Mouse (Mus musculus) adrenal gland, adult 8-10 months (tissue): ENCODE measurements around the gene 2010106E10Rik. TPM values are rescaled to one million over a fixed set of nuclear protein-coding genes. Genes with fewer than 3 reads are reported as not detected.

Experiments
- DNase-seq: peaks from one replicate; pipeline ENCODE4 v3.0.0; 2022
- total RNA-seq, 4 experiments: library from RNA; stranded (reverse); gene quantifications; 2 replicates each; pipeline ENCODE4 v1.2.4; 2022

2010106E10Rik gene
- not detected for total RNA-seq

DNA sequence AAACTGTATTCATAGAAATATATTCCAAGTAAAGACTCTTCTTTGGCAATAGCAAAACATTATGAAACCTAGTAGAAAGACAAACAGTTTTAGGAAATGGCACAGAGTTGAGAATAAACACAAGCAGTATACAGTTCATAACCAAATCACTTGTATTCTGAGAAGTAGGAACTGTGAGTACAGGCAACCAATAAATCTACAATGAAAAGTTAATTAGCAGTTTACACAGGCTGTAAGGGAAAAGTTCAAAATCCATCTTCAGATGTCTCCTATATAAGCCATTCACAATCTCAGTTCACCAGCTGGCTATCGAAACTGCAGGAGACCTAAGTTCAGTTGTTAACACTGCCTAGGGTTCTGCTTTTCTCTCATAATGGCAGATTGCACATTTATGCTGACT, at the start of gene 2010106E10Rik:
2010106E10Rik (plus strand) TSS at position 301 of the 400 bp plus-strand sequence.
- no peak for DNase-seq

- DNase-seq = no peak
Measured at GRCm38 (mm10) chrX:112505651-112506050, 10.6 kb downstream of the 2010106E10Rik start.

DNA sequence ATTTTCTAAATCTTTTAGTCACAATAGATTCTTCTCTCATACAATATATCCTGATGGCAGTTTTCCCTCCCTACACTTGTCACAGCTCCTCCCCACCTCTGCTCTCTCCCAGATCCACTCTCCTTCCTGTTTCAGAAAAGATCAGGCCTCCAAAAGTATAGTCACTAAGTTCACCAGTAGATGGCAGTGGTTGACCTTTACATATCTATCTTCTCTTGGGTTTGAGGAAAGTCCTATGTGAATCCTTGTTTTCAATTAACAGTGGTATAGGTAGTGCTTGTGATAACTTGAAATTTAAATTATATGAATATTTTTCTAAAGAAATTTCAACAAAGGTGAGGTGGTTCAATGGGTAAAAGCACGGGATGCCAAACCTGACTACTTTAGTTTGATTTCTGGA, 29.7 kb downstream of the 2010106E10Rik start:
- DNase-seq = no peak

DNA sequence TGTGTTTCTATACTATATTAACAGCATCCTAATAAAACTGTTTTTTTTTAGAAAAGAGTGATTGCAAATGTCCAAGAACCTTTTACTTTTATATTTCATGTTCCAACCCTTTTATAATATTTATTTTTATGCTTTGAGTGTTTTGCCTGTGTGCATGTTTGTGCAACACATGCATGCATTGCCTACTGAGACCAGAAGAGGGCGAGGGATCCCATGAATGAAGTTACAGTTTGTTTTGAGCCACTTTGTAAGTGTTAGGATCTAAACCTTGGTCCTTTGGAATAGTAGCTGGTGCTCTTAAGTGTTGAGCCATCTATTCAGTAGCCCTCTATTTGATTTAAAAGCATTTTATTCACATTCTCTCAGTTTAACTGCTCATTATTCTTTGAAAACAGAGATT, 48.0 kb downstream of the 2010106E10Rik start:
- DNase-seq = no peak

GRCm38 (mm10) chrX:112567716-112568115, 72.6 kb downstream of the 2010106E10Rik start:
- no peak for DNase-seq

DNA sequence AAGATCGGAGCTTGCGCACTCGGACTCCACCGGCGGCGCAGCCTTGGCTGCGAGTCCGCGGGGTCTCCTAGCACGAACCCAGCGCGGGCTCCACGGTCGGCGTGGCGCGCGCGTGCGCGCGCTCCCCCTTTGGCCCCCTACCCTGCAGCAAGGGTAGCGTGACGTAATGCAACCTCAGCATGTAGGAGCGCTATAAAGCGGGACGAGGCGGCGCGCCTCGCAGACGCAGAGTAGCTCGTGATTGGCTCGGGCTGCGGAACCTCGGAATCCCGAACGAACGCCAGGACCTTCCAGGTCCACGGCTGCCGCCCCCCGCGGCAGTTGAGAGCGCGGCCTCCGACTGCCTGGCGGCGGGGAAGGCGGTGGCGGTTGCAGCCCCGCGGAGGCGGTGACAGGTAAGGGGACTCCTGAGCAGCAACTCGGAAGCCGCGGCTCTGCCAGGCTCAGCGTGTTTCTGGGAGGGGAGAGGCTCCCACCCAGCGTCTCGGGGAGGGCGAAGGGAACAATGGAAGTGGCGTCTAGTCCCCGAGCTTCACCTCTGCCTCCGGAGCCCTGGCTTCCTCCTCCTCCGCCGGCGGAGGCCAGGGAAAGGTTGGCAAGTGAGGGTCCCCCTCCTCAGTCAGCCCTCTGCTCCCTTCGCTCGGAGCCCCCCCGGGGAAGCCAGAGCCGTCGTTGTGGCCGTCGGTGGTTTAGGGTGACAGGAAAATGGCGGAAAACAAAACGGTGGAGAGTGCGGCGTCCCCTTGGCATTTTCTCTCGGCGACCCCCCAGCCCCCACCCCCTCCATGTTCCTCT, 105.6 kb downstream of the 2010106E10Rik start, which contains the start of gene Zfp711:
Zfp711 (plus strand) TSS at position 16 of the 795 bp plus-strand sequence.
- DNase-seq = no peak

DNA sequence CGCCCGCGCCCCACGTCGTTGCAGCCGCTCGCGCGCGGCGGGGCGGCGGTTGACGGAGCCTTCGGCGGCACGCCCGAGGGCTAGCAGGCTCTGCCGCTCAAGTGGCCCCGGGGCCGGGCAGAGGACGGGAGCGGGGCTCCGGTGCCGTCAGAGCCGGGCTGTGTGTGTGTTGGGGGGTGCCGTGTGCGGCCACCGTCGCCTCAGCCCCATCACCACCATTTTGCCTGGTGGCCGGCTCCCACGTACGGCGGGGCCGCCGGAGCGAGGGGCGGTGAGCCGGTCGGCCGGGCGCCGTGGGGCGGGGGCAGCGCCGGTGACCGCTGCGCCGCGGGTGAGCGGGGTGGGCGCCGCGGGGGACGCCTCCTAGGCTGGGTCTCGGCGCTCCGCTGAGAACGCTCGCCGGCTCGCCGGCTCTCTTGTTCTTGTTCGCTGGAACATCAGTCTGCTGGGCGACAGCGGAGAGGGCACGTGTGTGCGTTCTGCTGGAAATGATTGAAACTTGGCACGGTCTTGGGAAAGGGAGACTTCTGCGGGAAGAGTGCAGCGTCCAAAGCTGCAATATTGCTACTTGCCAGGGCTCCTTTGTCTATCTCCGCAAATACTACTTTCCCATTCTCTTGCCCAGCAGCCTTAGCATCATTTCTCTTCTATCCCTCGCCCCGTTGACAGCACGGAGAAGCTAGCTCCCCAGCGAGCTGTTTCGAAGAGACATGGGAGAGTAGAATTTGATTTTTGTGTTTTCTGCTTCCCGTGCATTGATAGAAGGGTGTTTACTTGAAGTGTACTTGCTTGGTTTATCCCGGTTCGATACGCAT, 106.4 kb downstream of the 2010106E10Rik start:
- no peak for DNase-seq

Other genes with a start within 250 kb of the 2010106E10Rik start
- 10 to 100 TPM; 35.4 to 51.5 (median 41.6) TPM for gene Apool, start 183.9 kb upstream of the 2010106E10Rik start, total RNA-seq
- gene Satl1, start 88.5 kb upstream of the 2010106E10Rik start, total RNA-seq = not detected
- gene Zfp711, start 105.3 kb downstream of the 2010106E10Rik start, total RNA-seq = under 1 TPM; 0.24 to 0.46 (median 0.38) TPM
- not detected for gene Pof1b, start 203.4 kb downstream of the 2010106E10Rik start, total RNA-seq